Mouse (Mus musculus) embryo, embryonic 9.5 days (tissue): ENCODE measurements at regions not wholly inside any gene's neighbourhood (a gene's known extent, or its start where the extent isn't known, plus 50 kb on each side); places are given as distances from the start of the nearest gene placed in this dataset.
A peak's percentile ranks its signal among the peaks of the same experiment; 100 is the strongest.

Experiments used
- DNase-seq: peaks from one replicate; pipeline ENCODE4 v3.0.0-alpha.2; 2017; ENCODE audit errors: extremely low spot score

GRCm38 (mm10) chr15:86903006-86903405, 641.1 kb upstream of the Fam19a5 start:
- DNase-seq: no peak

- no peak for DNase-seq
Measured at GRCm38 (mm10) chr15:86913276-86913675, 630.8 kb upstream of the Fam19a5 start.

- no peak for DNase-seq
Measured at GRCm38 (mm10) chr15:86917891-86918290, 626.2 kb upstream of the Fam19a5 start.

- DNase-seq: no peak
Measured at GRCm38 (mm10) chr15:86919704-86920103, 624.4 kb upstream of the Fam19a5 start.

- DNase-seq: peak; percentile 11
Measured at GRCm38 (mm10) chr15:86920185-86920584, 623.9 kb upstream of the Fam19a5 start.

GRCm38 (mm10) chr15:86921401-86921800, 622.7 kb upstream of the Fam19a5 start:
- peak; percentile 17 for DNase-seq

- DNase-seq: peak; percentile 27
Measured at GRCm38 (mm10) chr15:86925081-86925749, 618.9 kb upstream of the Fam19a5 start.

- DNase-seq: peak; percentile 60
Measured at GRCm38 (mm10) chr15:86932345-86933075, 611.6 kb upstream of the Fam19a5 start.

- DNase-seq: no peak
Measured at GRCm38 (mm10) chr15:86937364-86937763, 606.7 kb upstream of the Fam19a5 start.

- DNase-seq: no peak
Measured at GRCm38 (mm10) chr15:86944529-86944928, 599.6 kb upstream of the Fam19a5 start.

GRCm38 (mm10) chr15:86952593-86952992, 591.5 kb upstream of the Fam19a5 start:
- DNase-seq: no peak

GRCm38 (mm10) chr15:86957872-86958271, 586.2 kb upstream of the Fam19a5 start:
- no peak for DNase-seq

- DNase-seq: no peak
Measured at GRCm38 (mm10) chr15:86962921-86963320, 581.2 kb upstream of the Fam19a5 start.

- no peak for DNase-seq
Measured at GRCm38 (mm10) chr15:86963486-86963885, 580.6 kb upstream of the Fam19a5 start.

GRCm38 (mm10) chr15:86971436-86971835, 572.7 kb upstream of the Fam19a5 start:
- no peak for DNase-seq

GRCm38 (mm10) chr15:86996196-86996595, 547.9 kb upstream of the Fam19a5 start:
- no peak for DNase-seq

- no peak for DNase-seq
Measured at GRCm38 (mm10) chr15:87018978-87019377, 525.1 kb upstream of the Fam19a5 start.

- no peak for DNase-seq
Measured at GRCm38 (mm10) chr15:87045971-87046370, 498.1 kb upstream of the Fam19a5 start.

- DNase-seq: no peak
Measured at GRCm38 (mm10) chr15:87054186-87054585, 489.9 kb upstream of the Fam19a5 start.

- no peak for DNase-seq
Measured at GRCm38 (mm10) chr15:87064890-87065289, 479.2 kb upstream of the Fam19a5 start.

GRCm38 (mm10) chr15:87068261-87068660, 475.8 kb upstream of the Fam19a5 start:
- no peak for DNase-seq

- no peak for DNase-seq
Measured at GRCm38 (mm10) chr15:87074559-87074958, 469.5 kb upstream of the Fam19a5 start.

GRCm38 (mm10) chr15:87089827-87090226, 454.3 kb upstream of the Fam19a5 start:
- no peak for DNase-seq
